Mouse (Mus musculus): Measurements from ENCODE around the gene Fgfr2. TPM values are rescaled to one million over a fixed set of nuclear protein-coding genes. Genes with fewer than 3 reads are reported as not detected.

Fgfr2 gene
- polyA plus RNA-seq, 1 experiment from 2014 or later: 24.9 TPM

- Histone ChIP-seq H3K4me2 (no peak overlapping the region), H3K9me3 (replicated peaks; ENCODE audit: control insufficient read depth, low read length) (no peaks in the 10 kb centered on the region), H3K4me3 (ENCODE audit: low read depth, low read length) (no peak overlapping the region), H3K27me3 (ENCODE audit: control insufficient read depth, insufficient read depth, low read length) (no peaks in the 10 kb centered on the region), H3K27ac (ENCODE audit: low read depth, low read length) (no peak overlapping the region), H3K4me1 (ENCODE audit: control insufficient read depth, insufficient read depth, low read length) (peaks cover 12% of the 10 kb centered on the region), H3K9ac (ENCODE audit: low read depth, low read length) (no peak overlapping the region), H3K36me3 (ENCODE audit: control insufficient read depth, insufficient read depth, low read length) (peaks cover 18% of the 10 kb centered on the region; the same call in 1 of the 2 replicates)
- ATAC-seq (replicated peaks; ENCODE audit: insufficient number of reproducible peaks, low FRiP score, low TSS enrichment): no peak
- 89% methylated on average over 22 of the region's 22 CpGs for WGBS (ENCODE audit: insufficient replicate concordance)
These were observed 363.7 kb downstream of the Fgfr2 start for GRCm38 (mm10) chr7:132759405-132759891.

- ATAC-seq (replicated peaks; ENCODE audit: insufficient number of reproducible peaks, low FRiP score, low TSS enrichment): no peak
- 77% methylated on average over 5 of the region's 5 CpGs for WGBS (ENCODE audit: insufficient replicate concordance)
- Histone ChIP-seq H3K36me3 (ENCODE audit: control insufficient read depth, insufficient read depth, low read length) (peaks cover 18% of the 10 kb centered on the region; the same call in 1 of the 2 replicates), H3K9ac (ENCODE audit: low read depth, low read length) (no peak overlapping the region), H3K27me3 (ENCODE audit: control insufficient read depth, insufficient read depth, low read length) (no peaks in the 10 kb centered on the region), H3K4me1 (ENCODE audit: control insufficient read depth, insufficient read depth, low read length) (peaks cover 18% of the 10 kb centered on the region), H3K9me3 (replicated peaks; ENCODE audit: control insufficient read depth, low read length) (no peaks in the 10 kb centered on the region), H3K4me3 (ENCODE audit: low read depth, low read length) (no peak overlapping the region), H3K4me2 (no peak overlapping the region), H3K27ac (ENCODE audit: low read depth, low read length) (no peak overlapping the region)
These were observed 364.3 kb downstream of the Fgfr2 start for GRCm38 (mm10) chr7:132758875-132759274.

GRCm38 (mm10) chr7:132756325-132756724 is 366.8 kb downstream of the Fgfr2 start:
- peaks cover 18% of the 10 kb centered on the region; the same call in 1 of the 2 replicates for H3K36me3 ChIP-seq (ENCODE audit: control insufficient read depth, insufficient read depth, low read length)
- 82% methylated on average over 5 of the region's 5 CpGs for WGBS (ENCODE audit: insufficient replicate concordance)
- H3K4me3 ChIP-seq (ENCODE audit: low read depth, low read length): no peak overlapping the region
- H3K27me3 ChIP-seq (ENCODE audit: control insufficient read depth, insufficient read depth, low read length): no peaks in the 10 kb centered on the region
- H3K9ac ChIP-seq (ENCODE audit: low read depth, low read length): no peak overlapping the region
- no peak overlapping the region for H3K4me2 ChIP-seq
- ATAC-seq (replicated peaks; ENCODE audit: insufficient number of reproducible peaks, low FRiP score, low TSS enrichment): no peak
- no peaks in the 10 kb centered on the region for H3K9me3 ChIP-seq (replicated peaks; ENCODE audit: control insufficient read depth, low read length)
- no peak overlapping the region for H3K27ac ChIP-seq (ENCODE audit: low read depth, low read length)
- H3K4me1 ChIP-seq (ENCODE audit: control insufficient read depth, insufficient read depth, low read length): peaks cover 24% of the 10 kb centered on the region

- Histone ChIP-seq H3K27ac (ENCODE audit: low read depth, low read length) (peak overlapping the region; percentile 2), H3K4me1 (ENCODE audit: control insufficient read depth, insufficient read depth, low read length) (peaks cover 24% of the 10 kb centered on the region), H3K27me3 (ENCODE audit: control insufficient read depth, insufficient read depth, low read length) (no peaks in the 10 kb centered on the region), H3K4me3 (ENCODE audit: low read depth, low read length) (no peak overlapping the region), H3K9ac (ENCODE audit: low read depth, low read length) (no peak overlapping the region), H3K4me2 (no peak overlapping the region; the same call in 1 of the 2 replicates), H3K9me3 (replicated peaks; ENCODE audit: control insufficient read depth, low read length) (no peaks in the 10 kb centered on the region), H3K36me3 (ENCODE audit: control insufficient read depth, insufficient read depth, low read length) (peaks cover 15% of the 10 kb centered on the region; the same call in 1 of the 2 replicates)
- WGBS (ENCODE audit: insufficient replicate concordance): 43% methylated on average over 3 of the region's 3 CpGs
- ATAC-seq (replicated peaks; ENCODE audit: insufficient number of reproducible peaks, low FRiP score, low TSS enrichment): 0 out of 2 replicates have a peak, but pooled peaks have one; percentile 6
These were observed 368.8 kb downstream of the Fgfr2 start for GRCm38 (mm10) chr7:132754389-132754750.

- ATAC-seq (replicated peaks; ENCODE audit: insufficient number of reproducible peaks, low FRiP score, low TSS enrichment): no peak
- no peak overlapping the region for H3K4me2 ChIP-seq
- H3K27ac ChIP-seq (ENCODE audit: low read depth, low read length): peak overlapping the region; percentile 2
These were observed 369.4 kb downstream of the Fgfr2 start for GRCm38 (mm10) chr7:132753518-132754388.

GRCm38 (mm10) chr7:132751716-132752115 is 371.4 kb downstream of the Fgfr2 start:
- no peak for ATAC-seq (replicated peaks; ENCODE audit: insufficient number of reproducible peaks, low FRiP score, low TSS enrichment)
- Histone ChIP-seq H3K4me1 (ENCODE audit: control insufficient read depth, insufficient read depth, low read length) (peaks cover 24% of the 10 kb centered on the region), H3K9me3 (replicated peaks; ENCODE audit: control insufficient read depth, low read length) (no peaks in the 10 kb centered on the region), H3K27ac (ENCODE audit: low read depth, low read length) (no peak overlapping the region), H3K36me3 (ENCODE audit: control insufficient read depth, insufficient read depth, low read length) (no peaks in the 10 kb centered on the region), H3K27me3 (ENCODE audit: control insufficient read depth, insufficient read depth, low read length) (no peaks in the 10 kb centered on the region), H3K9ac (ENCODE audit: low read depth, low read length) (no peak overlapping the region), H3K4me3 (ENCODE audit: low read depth, low read length) (no peak overlapping the region), H3K4me2 (no peak overlapping the region)
- 47% methylated on average over 2 of the region's 2 CpGs for WGBS (ENCODE audit: insufficient replicate concordance)

More at GRCm38 (mm10) chr7:132753518-132754388, 369.4 kb downstream of the Fgfr2 start:
- WGBS (ENCODE audit: insufficient replicate concordance): 60% methylated on average over 4 of the region's 4 CpGs
- H3K9ac ChIP-seq (ENCODE audit: low read depth, low read length): no peak overlapping the region
- H3K4me3 ChIP-seq (ENCODE audit: low read depth, low read length): no peak overlapping the region
- 0 out of 2 replicates have a peak, but pooled peaks cover 9% of the 10 kb centered on the region for H3K36me3 ChIP-seq (ENCODE audit: control insufficient read depth, insufficient read depth, low read length)
- no peaks in the 10 kb centered on the region for H3K27me3 ChIP-seq (ENCODE audit: control insufficient read depth, insufficient read depth, low read length)
- H3K9me3 ChIP-seq (replicated peaks; ENCODE audit: control insufficient read depth, low read length): no peaks in the 10 kb centered on the region
- peaks cover 24% of the 10 kb centered on the region for H3K4me1 ChIP-seq (ENCODE audit: control insufficient read depth, insufficient read depth, low read length)

- peaks cover 12% of the 10 kb centered on the region for H3K4me1 ChIP-seq (ENCODE audit: control insufficient read depth, insufficient read depth, low read length)
- H3K9ac ChIP-seq (ENCODE audit: low read depth, low read length): no peak overlapping the region
- no peak overlapping the region for H3K4me2 ChIP-seq
- H3K27ac ChIP-seq (ENCODE audit: low read depth, low read length): no peak overlapping the region
- H3K4me3 ChIP-seq (ENCODE audit: low read depth, low read length): no peak overlapping the region
- H3K27me3 ChIP-seq (ENCODE audit: control insufficient read depth, insufficient read depth, low read length): no peaks in the 10 kb centered on the region
- WGBS (ENCODE audit: insufficient replicate concordance): 89% methylated on average over 11 of the region's 11 CpGs
- ATAC-seq (replicated peaks; ENCODE audit: insufficient number of reproducible peaks, low FRiP score, low TSS enrichment): no peak
- H3K36me3 ChIP-seq (ENCODE audit: control insufficient read depth, insufficient read depth, low read length): no peaks in the 10 kb centered on the region
- H3K9me3 ChIP-seq (replicated peaks; ENCODE audit: control insufficient read depth, low read length): no peaks in the 10 kb centered on the region
These were observed 373.6 kb downstream of the Fgfr2 start for GRCm38 (mm10) chr7:132749504-132749903.

GRCm38 (mm10) chr7:132748076-132748769 is 374.9 kb downstream of the Fgfr2 start:
- Histone ChIP-seq H3K27me3 (ENCODE audit: control insufficient read depth, insufficient read depth, low read length) (no peaks in the 10 kb centered on the region), H3K4me1 (ENCODE audit: control insufficient read depth, insufficient read depth, low read length) (peaks cover 2% of the 10 kb centered on the region; the same call in 1 of the 2 replicates)
- 72% methylated on average over 3 of the region's 3 CpGs for WGBS (ENCODE audit: insufficient replicate concordance)

More at GRCm38 (mm10) chr7:132748076-132748769, 374.9 kb downstream of the Fgfr2 start:
- no peak overlapping the region for H3K27ac ChIP-seq (ENCODE audit: low read depth, low read length)
- H3K4me3 ChIP-seq (ENCODE audit: low read depth, low read length): no peak overlapping the region
- no peaks in the 10 kb centered on the region for H3K36me3 ChIP-seq (ENCODE audit: control insufficient read depth, insufficient read depth, low read length)
- no peak overlapping the region for H3K9ac ChIP-seq (ENCODE audit: low read depth, low read length)
- ATAC-seq (replicated peaks; ENCODE audit: insufficient number of reproducible peaks, low FRiP score, low TSS enrichment): no peak
- no peak overlapping the region for H3K4me2 ChIP-seq
- no peaks in the 10 kb centered on the region for H3K9me3 ChIP-seq (replicated peaks; ENCODE audit: control insufficient read depth, low read length)

Data from heart, embryonic 11.5 days (tissue).